Mouse (Mus musculus) kidney, adult 2 months (tissue): ENCODE results near the gene Cpt2.

Source experiments
- CTCF ChIP-seq: fragments of 200-500 bp; conservative IDR thresholded peaks from 2 replicates; pipeline ENCODE4 v1.5.1; 2011; ENCODE audit warnings: low read depth, mild to moderate bottlenecking, control low read depth, low read length, moderate library complexity, mixed read lengths; ENCODE audit not compliant: insufficient read depth, insufficient read length
- POLR2A ChIP-seq: fragments of 200-500 bp; IDR thresholded peaks from one replicate; pipeline ENCODE4 v1.6.1; 2011; ENCODE audit warnings: low read depth, low read length, control low read depth

DNA sequence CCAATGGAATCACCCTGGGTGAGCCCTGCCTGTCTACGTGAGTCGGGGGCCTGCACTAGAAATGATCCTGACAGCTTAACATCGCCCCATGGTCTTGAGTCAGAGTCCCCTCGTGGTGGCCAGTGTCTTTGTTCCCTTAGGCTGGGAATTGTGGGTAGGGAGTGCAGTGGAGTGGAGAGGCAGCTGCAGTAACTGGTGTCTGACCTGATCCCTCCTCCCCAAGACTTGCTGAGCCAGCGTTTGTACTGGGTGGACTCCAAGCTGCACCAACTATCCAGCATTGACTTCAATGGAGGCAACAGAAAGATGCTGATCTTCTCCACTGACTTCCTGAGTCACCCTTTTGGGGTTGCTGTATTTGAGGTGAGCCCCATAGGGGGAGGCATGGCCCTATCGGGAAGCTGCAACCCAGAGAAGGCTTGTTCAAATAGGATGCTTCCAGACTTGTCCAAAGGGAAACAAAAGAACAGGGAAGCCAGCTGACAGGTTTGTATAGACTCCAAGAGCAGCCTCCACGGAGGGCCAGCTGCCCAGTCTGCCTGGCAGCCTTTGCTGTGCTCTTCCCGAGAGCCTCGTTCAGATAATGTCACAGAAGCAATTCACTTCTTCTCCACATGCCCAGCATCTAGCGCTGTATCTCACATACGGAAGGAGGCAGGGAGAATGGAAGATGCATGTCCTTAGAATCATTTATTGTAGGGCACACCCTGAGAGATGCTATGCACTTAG is 66.3 kb downstream of the Cpt2 start:
- TF ChIP-seq POLR2A: no peak
- no peak for TF ChIP-seq CTCF
